Mouse (Mus musculus) forebrain, embryonic 13.5 days (tissue): ENCODE measurements around the gene Mul1. TPM values are rescaled to one million over a fixed set of nuclear protein-coding genes. Genes with fewer than 3 reads are reported as not detected.

Experiments
- ATAC-seq: fragments of 200-750 bp; cut with Nextera tagmentation; 2 replicates; pipeline ENCODE4 v1.8.0; 2017
- H3K27ac ChIP-seq: fragments of 300-500 bp; sonication (generic); 2 replicates; pipeline ENCODE4 v1.5.1; 2015; ENCODE audit warnings: inconsistent platforms, mild to moderate bottlenecking, moderate library complexity
- H3K27me3 ChIP-seq: fragments of 300-500 bp; sonication (generic); 2 replicates; pipeline ENCODE4 v1.6.1; 2015; ENCODE audit warnings: mild to moderate bottlenecking, inconsistent platforms
- H3K36me3 ChIP-seq: fragments of 300-500 bp; sonication (generic); 2 replicates; pipeline ENCODE4 v1.6.1; 2015; ENCODE audit warnings: mild to moderate bottlenecking, inconsistent platforms; ENCODE audit not compliant: poor library complexity, severe bottlenecking
- H3K4me1 ChIP-seq: fragments of 300-500 bp; sonication (generic); 2 replicates; pipeline ENCODE4 v1.6.1; 2015; ENCODE audit warnings: inconsistent platforms
- H3K4me2 ChIP-seq: fragments of 300-500 bp; sonication (generic); 2 replicates; pipeline ENCODE4 v1.6.1; 2015; ENCODE audit warnings: inconsistent platforms, mild to moderate bottlenecking, moderate library complexity
- H3K4me3 ChIP-seq: fragments of 300-500 bp; sonication (generic); 2 replicates; pipeline ENCODE4 v1.5.1; 2015; ENCODE audit warnings: mild to moderate bottlenecking, inconsistent platforms
- H3K9ac ChIP-seq: fragments of 300-500 bp; sonication (generic); 2 replicates; pipeline ENCODE4 v1.6.1; 2015; ENCODE audit warnings: mild to moderate bottlenecking, inconsistent platforms
- H3K9me3 ChIP-seq: fragments of 300-500 bp; sonication (generic); replicated peaks from 2 replicates; pipeline ENCODE4 v1.6.1; 2016; ENCODE audit warnings: inconsistent platforms
- WGBS: fragments of 180-500 bp; shearing (Covaris S2); methylation state at CpG from one replicate; pipeline ENCODE4 v1.1.7; 2015; 5-methylcytosine and 5-hydroxymethylcytosine counted together
- polyA plus RNA-seq: library from polyadenylated mRNA; unstranded; fragments of >200 nt; fragmentation: Nextera tagmentation; extraction: Ambion mirVana; gene quantifications from 2 replicates; pipeline ENCODE4 v1.2.1, GENCODE M21; 2015

Gene Mul1
- polyA plus RNA-seq, 1 experiment from 2014 or later: 18.6 TPM

GRCm38 (mm10) chr4:138465446-138465845 lies 31.0 kb downstream of the Mul1 start:
- Histone ChIP-seq H3K36me3 (no peaks in the 10 kb centered on the region), H3K9me3 (0 out of 2 replicates have a peak, but pooled peaks cover 3% of the 10 kb centered on the region), H3K27me3 (peaks cover 38% of the 10 kb centered on the region), H3K27ac (no peak overlapping the region), H3K4me1 (peaks cover 43% of the 10 kb centered on the region), H3K9ac (no peak overlapping the region), H3K4me2 (no peak overlapping the region), H3K4me3 (no peak overlapping the region)
- WGBS: 39% methylated on average over 8 of the region's 8 CpGs
- ATAC-seq: no peak

- 73% methylated on average over 6 of the region's 6 CpGs for WGBS
- ATAC-seq: no peak
- Histone ChIP-seq H3K27me3 (peaks cover 38% of the 10 kb centered on the region), H3K9ac (no peak overlapping the region), H3K27ac (no peak overlapping the region), H3K9me3 (0 out of 2 replicates have a peak, but pooled peaks cover 3% of the 10 kb centered on the region), H3K4me1 (peaks cover 43% of the 10 kb centered on the region), H3K36me3 (no peaks in the 10 kb centered on the region), H3K4me2 (no peak overlapping the region), H3K4me3 (no peak overlapping the region)
Measured at GRCm38 (mm10) chr4:138466690-138467089, 32.2 kb downstream of the Mul1 start.

GRCm38 (mm10) chr4:138467451-138467850 lies 33.0 kb downstream of the Mul1 start:
- Histone ChIP-seq H3K27me3 (peaks cover 35% of the 10 kb centered on the region), H3K9me3 (0 out of 2 replicates have a peak, but pooled peaks cover 3% of the 10 kb centered on the region), H3K4me2 (no peak overlapping the region), H3K4me3 (no peak overlapping the region), H3K27ac (no peak overlapping the region), H3K36me3 (no peaks in the 10 kb centered on the region), H3K9ac (no peak overlapping the region), H3K4me1 (peaks cover 42% of the 10 kb centered on the region)
- 90% methylated on average over 5 of the region's 5 CpGs for WGBS
- ATAC-seq: no peak

GRCm38 (mm10) chr4:138469080-138469479 lies 34.6 kb downstream of the Mul1 start:
- Histone ChIP-seq H3K9ac (no peak overlapping the region), H3K4me3 (no peak overlapping the region), H3K27me3 (peaks cover 31% of the 10 kb centered on the region), H3K4me1 (peaks cover 26% of the 10 kb centered on the region), H3K4me2 (no peak overlapping the region), H3K36me3 (no peaks in the 10 kb centered on the region), H3K9me3 (0 out of 2 replicates have a peak, but pooled peaks cover 3% of the 10 kb centered on the region), H3K27ac (no peak overlapping the region)
- no peak for ATAC-seq
- WGBS: 25% methylated on average over 7 of the region's 7 CpGs

- Histone ChIP-seq H3K4me1 (peaks cover 8% of the 10 kb centered on the region; the same call in 1 of the 2 replicates), H3K36me3 (no peaks in the 10 kb centered on the region), H3K4me2 (no peak overlapping the region), H3K9ac (no peak overlapping the region), H3K27me3 (peaks cover 26% of the 10 kb centered on the region), H3K9me3 (0 out of 2 replicates have a peak, but pooled peaks cover 3% of the 10 kb centered on the region), H3K27ac (no peak overlapping the region), H3K4me3 (no peak overlapping the region)
- 68% methylated on average over 7 of the region's 7 CpGs for WGBS
- ATAC-seq: no peak
Measured at GRCm38 (mm10) chr4:138471241-138471640, 36.8 kb downstream of the Mul1 start.

GRCm38 (mm10) chr4:138479595-138479994 lies 45.1 kb downstream of the Mul1 start:
- no peaks in the 10 kb centered on the region for H3K4me1 ChIP-seq
- H3K27me3 ChIP-seq: peaks cover 22% of the 10 kb centered on the region
- ATAC-seq: no peak
- WGBS: 78% methylated on average over 7 of the region's 7 CpGs
- H3K4me2 ChIP-seq: no peak overlapping the region
- H3K9ac ChIP-seq: no peak overlapping the region
- no peak overlapping the region for H3K27ac ChIP-seq
- no peaks in the 10 kb centered on the region for H3K9me3 ChIP-seq
- H3K4me3 ChIP-seq: no peak overlapping the region
- H3K36me3 ChIP-seq: no peaks in the 10 kb centered on the region

GRCm38 (mm10) chr4:138480962-138481361 lies 46.5 kb downstream of the Mul1 start:
- no peak for ATAC-seq
- Histone ChIP-seq H3K9me3 (no peaks in the 10 kb centered on the region), H3K4me2 (no peak overlapping the region), H3K27me3 (peaks cover 17% of the 10 kb centered on the region), H3K4me3 (no peak overlapping the region), H3K4me1 (no peaks in the 10 kb centered on the region), H3K27ac (no peak overlapping the region), H3K36me3 (no peaks in the 10 kb centered on the region), H3K9ac (no peak overlapping the region)
- WGBS: 65% methylated on average over 9 of the region's 9 CpGs

GRCm38 (mm10) chr4:138482721-138483120 lies 48.2 kb downstream of the Mul1 start:
- H3K36me3 ChIP-seq: no peaks in the 10 kb centered on the region
- ATAC-seq: no peak
- H3K9me3 ChIP-seq: no peaks in the 10 kb centered on the region
- no peaks in the 10 kb centered on the region for H3K4me1 ChIP-seq
- no peak overlapping the region for H3K4me2 ChIP-seq
- WGBS: 79% methylated on average over 8 of the region's 8 CpGs
- no peak overlapping the region for H3K9ac ChIP-seq
- no peak overlapping the region for H3K27ac ChIP-seq
- peaks cover 6% of the 10 kb centered on the region; the same call in 1 of the 2 replicates for H3K27me3 ChIP-seq
- no peak overlapping the region for H3K4me3 ChIP-seq

- Histone ChIP-seq H3K4me2 (no peak overlapping the region), H3K27me3 (no peaks in the 10 kb centered on the region), H3K27ac (no peak overlapping the region), H3K36me3 (no peaks in the 10 kb centered on the region), H3K4me3 (no peak overlapping the region), H3K9me3 (no peaks in the 10 kb centered on the region), H3K4me1 (peaks cover 11% of the 10 kb centered on the region), H3K9ac (no peak overlapping the region)
- ATAC-seq: no peak
- 47% methylated on average over 8 of the region's 8 CpGs for WGBS
Measured at GRCm38 (mm10) chr4:138488241-138488640, 53.8 kb downstream of the Mul1 start.

GRCm38 (mm10) chr4:138491088-138491487 lies 56.6 kb downstream of the Mul1 start:
- Histone ChIP-seq H3K36me3 (no peaks in the 10 kb centered on the region), H3K9me3 (no peaks in the 10 kb centered on the region), H3K4me2 (no peak overlapping the region), H3K4me1 (peaks cover 39% of the 10 kb centered on the region), H3K9ac (no peak overlapping the region), H3K4me3 (no peak overlapping the region), H3K27me3 (no peaks in the 10 kb centered on the region), H3K27ac (no peak overlapping the region)
- 90% methylated on average over 4 of the region's 4 CpGs for WGBS
- no peak for ATAC-seq

Other genes starting within 250 kb of the Mul1 start
- gene Hp1bp3, start 218.4 kb upstream of the Mul1 start, polyA plus RNA-seq: 235 and 259 TPM in 2 replicates
- gene Sh2d5, start 184.3 kb upstream of the Mul1 start, polyA plus RNA-seq: 2.5 and 3.0 TPM in 2 replicates
- 0.59 and 0.77 TPM in 2 replicates for gene Kif17, start 184.2 kb upstream of the Mul1 start, polyA plus RNA-seq
- 176 and 192 TPM in 2 replicates for gene Ddost, start 129.9 kb upstream of the Mul1 start, polyA plus RNA-seq
- 62.4 and 64.2 TPM in 2 replicates for gene Pink1, start 108.4 kb upstream of the Mul1 start, polyA plus RNA-seq
- 1.9 and 2.2 TPM in 2 replicates for gene Cda, start 66.7 kb upstream of the Mul1 start, polyA plus RNA-seq
- gene Fam43b, start 38.1 kb upstream of the Mul1 start, polyA plus RNA-seq: 0.84 and 0.96 TPM in 2 replicates
- gene Camk2n1, start 19.6 kb downstream of the Mul1 start, polyA plus RNA-seq: 6.6 and 6.9 TPM in 2 replicates
- gene Vwa5b1, start 201.2 kb downstream of the Mul1 start, polyA plus RNA-seq: 0.68 and 0.82 TPM in 2 replicates